Mouse (Mus musculus) intestine, embryonic 15.5 days (tissue): ENCODE results near the gene Hist1h4f. TPM values are rescaled to one million over a fixed set of nuclear protein-coding genes. Genes with fewer than 3 reads are reported as not detected.
"Not testable (repeated sequence)": the region's sequence is repeated elsewhere in the genome, so short reads cannot be mapped to it uniquely, and the experiment has no call there.

Source experiments
- ATAC-seq: fragments of 200-750 bp; cut with Nextera tagmentation; 2 replicates; pipeline ENCODE4 v1.8.0; 2017; ENCODE audit warnings: moderate TSS enrichment, moderate library complexity
- H3K27ac ChIP-seq: fragments of 300-500 bp; sonication (generic); 2 replicates; pipeline ENCODE4 v1.5.1; 2015; ENCODE audit warnings: mild to moderate bottlenecking, inconsistent platforms
- H3K27me3 ChIP-seq: fragments of 300-500 bp; sonication (generic); replicated peaks from 2 replicates; pipeline ENCODE4 v1.6.1; 2015; ENCODE audit warnings: inconsistent platforms
- H3K36me3 ChIP-seq: fragments of 300-500 bp; sonication (generic); 2 replicates; pipeline ENCODE4 v1.6.1; 2015; ENCODE audit warnings: inconsistent platforms
- H3K4me1 ChIP-seq: fragments of 300-500 bp; sonication (generic); replicated peaks from 2 replicates; pipeline ENCODE4 v1.6.1; 2015; ENCODE audit warnings: inconsistent platforms
- H3K4me2 ChIP-seq: fragments of 300-500 bp; sonication (generic); replicated peaks from 2 replicates; pipeline ENCODE4 v1.6.1; 2015; ENCODE audit warnings: mild to moderate bottlenecking, inconsistent platforms
- H3K4me3 ChIP-seq: fragments of 300-500 bp; sonication (generic); replicated peaks from 2 replicates; pipeline ENCODE4 v1.5.1; 2015; ENCODE audit warnings: inconsistent platforms
- H3K9ac ChIP-seq: fragments of 300-500 bp; sonication (generic); 2 replicates; pipeline ENCODE4 v1.6.1; 2015; ENCODE audit warnings: inconsistent platforms
- H3K9me3 ChIP-seq: fragments of 300-500 bp; sonication (generic); 2 replicates; pipeline ENCODE4 v1.6.1; 2016; ENCODE audit warnings: inconsistent platforms
- WGBS: fragments of 180-500 bp; shearing (Covaris S2); methylation state at CpG from one replicate; pipeline ENCODE4 v1.1.7; 2015; 5-methylcytosine and 5-hydroxymethylcytosine counted together
- polyA plus RNA-seq: library from polyadenylated mRNA; unstranded; fragments of >200 nt; fragmentation: Nextera tagmentation; extraction: Ambion mirVana; gene quantifications from 2 replicates; pipeline ENCODE4 v1.2.1, GENCODE M21; 2015

Hist1h4f gene
- polyA plus RNA-seq, 1 experiment from 2014 or later: 0.88 TPM

- not testable (repeated sequence) for H3K27me3 ChIP-seq, H3K36me3 ChIP-seq, H3K9me3 ChIP-seq, H3K4me1 ChIP-seq
- Histone ChIP-seq H3K27ac (peak within 1 kb of the TSS; percentile 93), H3K4me2 (peak within 1 kb of the TSS; percentile 63), H3K9ac (peak within 1 kb of the TSS; percentile 49), H3K4me3 (peak within 1 kb of the TSS; percentile 42)
- ATAC-seq: peak; percentile 96
- under 1% methylated on average over 43 of the region's 67 CpGs for WGBS
Measured at GRCm38 (mm10) chr13:23561883-23562659, 10.6 kb upstream of the Hist1h4f start, which contains the start of gene Hist1h3e. Gene Hist1h3e (minus strand): TSS chr13:23562369.

GRCm38 (mm10) chr13:23561531-23561882 is 10.1 kb upstream of the Hist1h4f start:
- peak overlapping the region; percentile 51 for H3K4me2 ChIP-seq
- H3K9ac ChIP-seq: 0 out of 2 replicates have a peak overlapping the region, but pooled peaks have one; percentile 49
- not testable (repeated sequence) for ATAC-seq, H3K36me3 ChIP-seq, H3K9me3 ChIP-seq, H3K4me1 ChIP-seq, H3K27me3 ChIP-seq
- 0% methylated on average over 2 of the region's 5 CpGs for WGBS
- peak overlapping the region; percentile 42 for H3K4me3 ChIP-seq
- peak overlapping the region; percentile 93 for H3K27ac ChIP-seq

GRCm38 (mm10) chr13:23560699-23561098 is 9.3 kb upstream of the Hist1h4f start:
- not testable (repeated sequence) for H3K9ac ChIP-seq, H3K27ac ChIP-seq

GRCm38 (mm10) chr13:23556906-23557305 is 5.5 kb upstream of the Hist1h4f start:
- Histone ChIP-seq H3K36me3 (no peaks in the 10 kb centered on the region), H3K4me3 (no peak overlapping the region), H3K4me2 (peak overlapping the region; percentile 26; the same call in 1 of the 2 replicates), H3K9ac (peak overlapping the region; percentile 4; the same call in 1 of the 2 replicates), H3K27me3 (no peaks in the 10 kb centered on the region), H3K9me3 (no peaks in the 10 kb centered on the region), H3K27ac (peak overlapping the region; percentile 42; the same call in 1 of the 2 replicates), H3K4me1 (peaks cover 3% of the 10 kb centered on the region)
- WGBS: 65% methylated on average over 3 of the region's 3 CpGs
- no peak for ATAC-seq

More at GRCm38 (mm10) chr13:23560699-23561098, 9.3 kb upstream of the Hist1h4f start:
- 18% methylated on average over 2 of the region's 2 CpGs for WGBS
- ATAC-seq, H3K9me3 ChIP-seq, H3K27me3 ChIP-seq, H3K4me2 ChIP-seq, H3K4me3 ChIP-seq, H3K4me1 ChIP-seq, H3K36me3 ChIP-seq: not testable (repeated sequence)

- under 1% methylated on average over 18 of the region's 18 CpGs for WGBS
- H3K4me1 ChIP-seq: peaks cover 3% of the 10 kb centered on the region
- no peaks in the 10 kb centered on the region for H3K36me3 ChIP-seq
- H3K27ac ChIP-seq: peak overlapping the region; percentile 98
- ATAC-seq: peak; percentile 83
- H3K9ac ChIP-seq: peak overlapping the region; percentile 87
- H3K9me3 ChIP-seq: no peaks in the 10 kb centered on the region
- H3K27me3 ChIP-seq: no peaks in the 10 kb centered on the region
- H3K4me2 ChIP-seq: peak overlapping the region; percentile 88
- peak overlapping the region; percentile 56 for H3K4me3 ChIP-seq
Measured at GRCm38 (mm10) chr13:23555839-23556416, 4.5 kb upstream of the Hist1h4f start.

- H3K9ac ChIP-seq: peak overlapping the region; percentile 87
- no peaks in the 10 kb centered on the region for H3K27me3 ChIP-seq
- peak overlapping the region; percentile 56 for H3K4me3 ChIP-seq
- H3K36me3 ChIP-seq: no peaks in the 10 kb centered on the region
- peak; percentile 86 for ATAC-seq
- H3K9me3 ChIP-seq: no peaks in the 10 kb centered on the region
- WGBS: under 1% methylated on average over 54 of the region's 54 CpGs
- peak overlapping the region; percentile 88 for H3K4me2 ChIP-seq
- H3K4me1 ChIP-seq: peaks cover 3% of the 10 kb centered on the region
- H3K27ac ChIP-seq: peak overlapping the region; percentile 98
Measured at GRCm38 (mm10) chr13:23554925-23555838, 3.7 kb upstream of the Hist1h4f start.

- 16% methylated on average over 9 of the region's 9 CpGs for WGBS
- ATAC-seq: no peak
- peak overlapping the region; percentile 56 for H3K4me3 ChIP-seq
- H3K36me3 ChIP-seq: no peaks in the 10 kb centered on the region
- no peaks in the 10 kb centered on the region for H3K27me3 ChIP-seq
- no peaks in the 10 kb centered on the region for H3K9me3 ChIP-seq
- peak overlapping the region; percentile 98 for H3K27ac ChIP-seq
- peak overlapping the region; percentile 28 for H3K9ac ChIP-seq
- peaks cover 3% of the 10 kb centered on the region for H3K4me1 ChIP-seq
- H3K4me2 ChIP-seq: peak overlapping the region; percentile 88
Measured at GRCm38 (mm10) chr13:23554393-23554792, 2.9 kb upstream of the Hist1h4f start.

- H3K27me3 ChIP-seq: no peaks in the 10 kb centered on the region
- no peak within 1 kb of the TSS for H3K4me3 ChIP-seq
- no peak for ATAC-seq
- no peaks in the 10 kb centered on the region for H3K36me3 ChIP-seq
- peak within 1 kb of the TSS; percentile 98 for H3K27ac ChIP-seq
- H3K4me2 ChIP-seq: peak within 1 kb of the TSS; percentile 61; the same call in 1 of the 2 replicates
- H3K4me1 ChIP-seq: peaks cover 3% of the 10 kb centered on the region
- H3K9me3 ChIP-seq: no peaks in the 10 kb centered on the region
- no peak within 1 kb of the TSS for H3K9ac ChIP-seq
Measured at GRCm38 (mm10) chr13:23552962-23553361, 1.5 kb upstream of the Hist1h4f start, which contains the start of gene Hist1h1d. Gene Hist1h1d (plus strand): TSS chr13:23553262.

GRCm38 (mm10) chr13:23551931-23552914 is 775 bp upstream of the Hist1h4f start:
- Histone ChIP-seq H3K4me3 (peak overlapping the region; percentile 44), H3K9me3 (no peaks in the 10 kb centered on the region), H3K27me3 (no peaks in the 10 kb centered on the region), H3K9ac (0 out of 2 replicates have a peak overlapping the region, but pooled peaks have one; percentile 30), H3K36me3 (no peaks in the 10 kb centered on the region), H3K4me1 (peaks cover 3% of the 10 kb centered on the region), H3K4me2 (peak overlapping the region; percentile 61), H3K27ac (peak overlapping the region; percentile 92)
- ATAC-seq: no peak
- WGBS: 53% methylated on average over 8 of the region's 8 CpGs

GRCm38 (mm10) chr13:23550761-23551145 is 695 bp downstream of the Hist1h4f start:
- Histone ChIP-seq H3K4me1 (no peaks in the 10 kb centered on the region; the same call in 1 of the 2 replicates), H3K27me3 (no peaks in the 10 kb centered on the region), H3K27ac (peak overlapping the region; percentile 92), H3K4me3 (peak overlapping the region; percentile 44), H3K36me3 (no peaks in the 10 kb centered on the region), H3K4me2 (peak overlapping the region; percentile 61), H3K9ac (peak overlapping the region; percentile 36), H3K9me3 (no peaks in the 10 kb centered on the region)
- no peak for ATAC-seq
- WGBS: 5% methylated on average over 3 of the region's 3 CpGs

- WGBS: 56% methylated on average over 5 of the region's 5 CpGs
- H3K4me3 ChIP-seq: no peak overlapping the region
Measured at GRCm38 (mm10) chr13:23546694-23547093, 4.8 kb downstream of the Hist1h4f start.

More at GRCm38 (mm10) chr13:23546694-23547093, 4.8 kb downstream of the Hist1h4f start:
- no peaks in the 10 kb centered on the region for H3K36me3 ChIP-seq
- ATAC-seq: no peak
- no peak overlapping the region for H3K27ac ChIP-seq
- H3K4me1 ChIP-seq: no peaks in the 10 kb centered on the region
- no peaks in the 10 kb centered on the region for H3K27me3 ChIP-seq
- H3K9me3 ChIP-seq: no peaks in the 10 kb centered on the region
- H3K4me2 ChIP-seq: no peak overlapping the region
- no peak overlapping the region for H3K9ac ChIP-seq
